Mouse (Mus musculus): ENCODE data around the gene Cdh1. TPM values are rescaled to one million over a fixed set of nuclear protein-coding genes. Genes with fewer than 3 reads are reported as not detected.

Gene Cdh1
- total and polyA plus RNA-seq, 2 experiments from 2014 or later = 6.6 to 6.7 TPM

DNA sequence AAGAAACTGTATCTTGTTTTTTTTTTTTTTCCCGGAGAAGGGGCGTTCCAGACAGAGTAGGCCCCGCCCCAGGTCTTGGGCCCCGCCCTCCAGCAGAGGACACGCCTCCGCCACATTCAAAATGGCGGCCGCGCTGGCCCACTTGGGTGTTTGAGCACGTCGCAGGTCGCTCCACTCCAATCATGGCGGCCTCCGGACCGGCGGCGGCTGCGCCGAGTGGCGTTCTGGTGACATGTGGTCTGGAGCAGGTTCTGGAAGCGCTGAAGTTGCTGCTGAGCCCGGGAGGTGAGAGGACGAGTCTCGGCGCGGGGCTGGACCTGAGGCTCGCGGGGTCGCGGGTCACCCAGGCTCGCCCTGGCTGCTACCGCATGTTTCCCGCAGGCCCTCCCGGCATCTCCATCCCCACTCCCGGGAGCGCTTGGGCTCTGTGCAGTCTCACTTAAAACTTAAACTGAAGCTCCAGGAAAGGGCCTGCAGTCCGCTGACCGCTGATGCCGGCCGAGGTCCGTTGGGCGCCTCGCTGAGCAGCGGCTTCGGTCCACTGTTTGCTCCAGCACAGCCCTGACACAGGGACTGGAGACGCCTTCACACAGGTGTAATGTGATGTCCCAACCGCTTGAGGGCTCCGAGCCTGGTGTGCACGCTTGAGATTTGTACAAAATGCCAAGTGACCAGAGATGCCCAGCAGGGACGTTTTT is 80.0 kb downstream of the Cdh1 start, which contains the start of gene Tango6:
TSS of gene Tango6 (plus strand) at position 98 of the 698 bp plus-strand sequence.
- DNase-seq (ENCODE audit: low spot score) (peak; percentile 95), ATAC-seq (peak; percentile 98)
- Histone ChIP-seq H3K9me3 (ENCODE audit: low read length) (no peaks in the 10 kb centered on the region), H3K36me3 (ENCODE audit: insufficient read depth, low read length) (no peaks in the 10 kb centered on the region), H3K27ac (peak within 1 kb of the TSS; percentile 91), H3K9ac (replicated peaks; ENCODE audit: low read length) (peak within 1 kb of the TSS; percentile 69), H3K4me2 (ENCODE audit: low read depth, low read length) (peak within 1 kb of the TSS; percentile 67), H3K4me3 (ENCODE audit: low read length) (peak within 1 kb of the TSS; percentile 56), H3K27me3 (ENCODE audit: insufficient read depth, low read length) (no peaks in the 10 kb centered on the region), H3K4me1 (ENCODE audit: insufficient read depth, low read length) (no peaks in the 10 kb centered on the region)
- WGBS = under 1% methylated on average over 50 of the region's 50 CpGs
- TF ChIP-seq CTCF (IDR thresholded peaks at IDR 0.05; ENCODE audit: low read depth) = peak; percentile 86

- no peaks in the 10 kb centered on the region for H3K27me3 ChIP-seq (ENCODE audit: insufficient read depth, low read length)
- H3K4me2 ChIP-seq (ENCODE audit: low read depth, low read length) = no peak overlapping the region
- DNase-seq (ENCODE audit: low spot score) (no peak), ATAC-seq (no peak)
- H3K4me1 ChIP-seq (ENCODE audit: insufficient read depth, low read length) = no peaks in the 10 kb centered on the region
- no peak for TF ChIP-seq CTCF (IDR thresholded peaks at IDR 0.05; ENCODE audit: low read depth)
- no peaks in the 10 kb centered on the region for H3K9me3 ChIP-seq (ENCODE audit: low read length)
- H3K9ac ChIP-seq (replicated peaks; ENCODE audit: low read length) = no peak overlapping the region
- no peak overlapping the region for H3K4me3 ChIP-seq (ENCODE audit: low read length)
- H3K27ac ChIP-seq = no peak overlapping the region
- no peaks in the 10 kb centered on the region for H3K36me3 ChIP-seq (ENCODE audit: insufficient read depth, low read length)
- WGBS = 93% methylated on average over 4 of the region's 4 CpGs
Observed at GRCm38 (mm10) chr8:106684387-106684786, 81.2 kb downstream of the Cdh1 start.

GRCm38 (mm10) chr8:106687479-106687878 is 84.3 kb downstream of the Cdh1 start:
- no peaks in the 10 kb centered on the region for H3K4me1 ChIP-seq (ENCODE audit: insufficient read depth, low read length)
- 0% methylated on average over 4 of the region's 4 CpGs for WGBS

GRCm38 (mm10) chr8:106697748-106698248 is 94.6 kb downstream of the Cdh1 start:
- no peak overlapping the region for H3K4me3 ChIP-seq (ENCODE audit: low read length)
- H3K9me3 ChIP-seq (ENCODE audit: low read length) = no peaks in the 10 kb centered on the region
- no peak overlapping the region for H3K9ac ChIP-seq (replicated peaks; ENCODE audit: low read length)
- H3K36me3 ChIP-seq (ENCODE audit: insufficient read depth, low read length) = peaks cover 5% of the 10 kb centered on the region; the same call in 1 of the 2 replicates
- ATAC-seq (no peak), DNase-seq (ENCODE audit: low spot score) (no peak)
- no peaks in the 10 kb centered on the region for H3K27me3 ChIP-seq (ENCODE audit: insufficient read depth, low read length)
- no peak overlapping the region for H3K27ac ChIP-seq
- TF ChIP-seq CTCF (IDR thresholded peaks at IDR 0.05; ENCODE audit: low read depth) = no peak
- WGBS = 87% methylated on average over 3 of the region's 3 CpGs
- H3K4me1 ChIP-seq (ENCODE audit: insufficient read depth, low read length) = no peaks in the 10 kb centered on the region
- no peak overlapping the region for H3K4me2 ChIP-seq (ENCODE audit: low read depth, low read length)

More at GRCm38 (mm10) chr8:106687479-106687878, 84.3 kb downstream of the Cdh1 start:
- Histone ChIP-seq H3K9ac (replicated peaks; ENCODE audit: low read length) (no peak overlapping the region), H3K27me3 (ENCODE audit: insufficient read depth, low read length) (no peaks in the 10 kb centered on the region), H3K27ac (no peak overlapping the region), H3K4me2 (ENCODE audit: low read depth, low read length) (no peak overlapping the region), H3K9me3 (ENCODE audit: low read length) (no peaks in the 10 kb centered on the region), H3K4me3 (ENCODE audit: low read length) (no peak overlapping the region), H3K36me3 (ENCODE audit: insufficient read depth, low read length) (no peaks in the 10 kb centered on the region; the same call in 1 of the 2 replicates)
- peak; percentile 82 for TF ChIP-seq CTCF (IDR thresholded peaks at IDR 0.05; ENCODE audit: low read depth)
- peak; percentile 55; the same call in 1 of the 2 replicates for ATAC-seq
- DNase-seq (ENCODE audit: low spot score) = peak; percentile 88

DNA sequence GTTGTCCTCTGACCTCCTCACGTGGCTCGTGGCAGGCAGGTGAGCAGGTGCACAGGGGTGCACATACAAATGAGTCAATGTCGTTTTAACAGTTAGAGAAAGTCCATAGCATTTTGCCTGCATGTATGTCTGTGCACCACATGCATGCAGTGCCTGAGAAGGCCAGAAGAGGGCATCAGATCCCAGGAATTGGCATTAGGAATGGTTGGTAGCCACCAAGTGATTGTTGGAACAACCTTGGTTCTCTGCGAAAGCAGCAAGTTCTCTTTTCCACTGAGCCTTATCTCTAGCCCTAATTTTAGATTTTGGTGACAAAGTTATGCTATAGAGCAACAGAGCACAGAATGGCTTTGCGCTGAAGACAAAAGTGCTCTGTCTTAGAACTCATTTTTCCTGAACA is 96.4 kb downstream of the Cdh1 start:
- H3K4me1 ChIP-seq (ENCODE audit: insufficient read depth, low read length) = no peaks in the 10 kb centered on the region
- TF ChIP-seq CTCF (IDR thresholded peaks at IDR 0.05; ENCODE audit: low read depth) = peak; percentile 93
- H3K27me3 ChIP-seq (ENCODE audit: insufficient read depth, low read length) = no peaks in the 10 kb centered on the region
- DNase-seq (ENCODE audit: low spot score) (peak; percentile 81), ATAC-seq (no peak)
- H3K36me3 ChIP-seq (ENCODE audit: insufficient read depth, low read length) = peaks cover 5% of the 10 kb centered on the region; the same call in 1 of the 2 replicates
- no peaks in the 10 kb centered on the region for H3K9me3 ChIP-seq (ENCODE audit: low read length)
- no peak overlapping the region for H3K9ac ChIP-seq (replicated peaks; ENCODE audit: low read length)
- H3K4me2 ChIP-seq (ENCODE audit: low read depth, low read length) = no peak overlapping the region
- H3K4me3 ChIP-seq (ENCODE audit: low read length) = no peak overlapping the region
- no peak overlapping the region for H3K27ac ChIP-seq
- 69% methylated on average over 5 of the region's 5 CpGs for WGBS

DNA sequence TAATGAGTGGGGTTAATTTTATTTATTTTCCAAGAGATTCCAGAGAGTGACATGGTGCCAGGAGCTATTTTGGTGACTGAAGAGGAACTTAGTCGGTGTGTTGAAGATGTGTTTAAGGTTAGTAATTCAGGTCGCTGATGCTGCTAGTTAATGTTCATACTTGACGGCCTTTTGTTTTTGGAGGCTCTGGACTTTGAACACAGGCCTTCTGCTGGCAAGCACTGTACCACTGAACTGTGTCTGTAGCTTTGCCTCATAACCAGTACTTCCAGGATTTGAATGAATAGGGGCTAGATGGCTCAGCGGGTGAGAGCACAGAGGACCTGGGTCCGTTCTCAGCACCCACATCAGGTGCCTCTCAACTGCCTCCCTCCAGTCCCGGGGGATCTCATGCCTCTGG is 97.0 kb downstream of the Cdh1 start:
- TF ChIP-seq CTCF (IDR thresholded peaks at IDR 0.05; ENCODE audit: low read depth) = no peak
- Histone ChIP-seq H3K9me3 (ENCODE audit: low read length) (no peaks in the 10 kb centered on the region), H3K27ac (no peak overlapping the region), H3K4me2 (ENCODE audit: low read depth, low read length) (no peak overlapping the region), H3K27me3 (ENCODE audit: insufficient read depth, low read length) (no peaks in the 10 kb centered on the region), H3K4me3 (ENCODE audit: low read length) (no peak overlapping the region), H3K36me3 (ENCODE audit: insufficient read depth, low read length) (peaks cover 5% of the 10 kb centered on the region; the same call in 1 of the 2 replicates), H3K9ac (replicated peaks; ENCODE audit: low read length) (no peak overlapping the region), H3K4me1 (ENCODE audit: insufficient read depth, low read length) (no peaks in the 10 kb centered on the region)
- WGBS = 96% methylated on average over 6 of the region's 6 CpGs
- DNase-seq (ENCODE audit: low spot score) = no peak
- no peak for ATAC-seq

DNA sequence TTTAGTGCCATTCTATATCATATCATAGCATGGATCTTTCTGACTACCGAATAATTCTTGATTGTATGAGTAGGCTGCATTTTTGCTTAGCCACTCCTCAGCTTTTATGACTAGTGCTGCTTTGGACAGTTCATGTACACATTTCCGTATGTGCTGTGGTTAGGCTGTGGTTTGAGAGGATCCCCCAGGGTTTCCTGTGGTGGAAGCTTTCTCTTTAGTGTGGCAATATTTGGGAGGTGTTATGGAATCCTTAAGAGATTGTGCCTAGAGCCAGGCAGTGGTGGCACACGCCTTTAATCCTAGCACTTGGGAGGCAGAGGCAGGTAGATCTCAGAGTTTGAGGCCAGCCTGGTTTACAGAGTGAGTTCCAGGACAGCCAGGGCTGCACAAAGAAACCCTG is 98.2 kb downstream of the Cdh1 start:
- ATAC-seq = no peak
- no peaks in the 10 kb centered on the region for H3K27me3 ChIP-seq (ENCODE audit: insufficient read depth, low read length)

More for the DNA sequence above, 98.2 kb downstream of the Cdh1 start:
- no peaks in the 10 kb centered on the region for H3K4me1 ChIP-seq (ENCODE audit: insufficient read depth, low read length)
- 94% methylated on average over 3 of the region's 3 CpGs for WGBS
- no peak overlapping the region for H3K4me3 ChIP-seq (ENCODE audit: low read length)
- no peaks in the 10 kb centered on the region for H3K9me3 ChIP-seq (ENCODE audit: low read length)
- no peak for TF ChIP-seq CTCF (IDR thresholded peaks at IDR 0.05; ENCODE audit: low read depth)
- no peak overlapping the region for H3K4me2 ChIP-seq (ENCODE audit: low read depth, low read length)
- no peak for DNase-seq (ENCODE audit: low spot score)
- H3K27ac ChIP-seq = no peak overlapping the region
- no peak overlapping the region for H3K9ac ChIP-seq (replicated peaks; ENCODE audit: low read length)
- H3K36me3 ChIP-seq (ENCODE audit: insufficient read depth, low read length) = 0 out of 2 replicates have a peak, but pooled peaks cover 5% of the 10 kb centered on the region
